Mouse (Mus musculus) C2C12 (cell line): ENCODE data around the gene Pou2f2. TPM values are rescaled to one million over a fixed set of nuclear protein-coding genes. Genes with fewer than 3 reads are reported as not detected.

Source experiments
- H3K27me3 ChIP-seq: one replicate; pipeline ENCODE4 v1.6.1; 2011; ENCODE audit not compliant: control insufficient read depth, insufficient read depth, insufficient read length
- H3K36me3 ChIP-seq: one replicate; pipeline ENCODE4 v1.6.1; 2011; ENCODE audit not compliant: control insufficient read depth, insufficient read depth
- H3K4me3 ChIP-seq: one replicate; pipeline ENCODE4 v1.5.1; 2011; ENCODE audit warnings: mild to moderate bottlenecking, control low read depth; ENCODE audit not compliant: poor library complexity, insufficient read depth, severe bottlenecking
- H3K79me2 ChIP-seq: one replicate; pipeline ENCODE4 v1.6.1; 2011; ENCODE audit not compliant: control insufficient read depth, insufficient read depth
- H3K79me3 ChIP-seq: one replicate; pipeline ENCODE4 v1.6.1; 2011; ENCODE audit warnings: low read depth, control low read depth
- H3ac ChIP-seq: one replicate; pipeline ENCODE3; 2011; ENCODE audit warnings: low read depth; ENCODE audit not compliant: control insufficient read depth, insufficient read length
- CEBPB ChIP-seq: IDR thresholded peaks from one replicate; pipeline ENCODE4 v1.6.1; 2011; ENCODE audit warnings: low read depth, mild to moderate bottlenecking, control low read depth, moderate library complexity
- CTCF ChIP-seq: IDR thresholded peaks from one replicate; pipeline ENCODE4 v1.5.1; 2011; ENCODE audit not compliant: control insufficient read depth, insufficient read depth, insufficient read length
- FOSL1 ChIP-seq: IDR thresholded peaks from one replicate; pipeline ENCODE4 v1.8.0; 2011; ENCODE audit warnings: mild to moderate bottlenecking, low read length; ENCODE audit not compliant: poor library complexity, insufficient read depth, severe bottlenecking
- MAX ChIP-seq: IDR thresholded peaks from one replicate; pipeline ENCODE4 v1.6.1; 2011; ENCODE audit warnings: mild to moderate bottlenecking, control low read depth
- MYOD1 ChIP-seq: IDR thresholded peaks from one replicate; pipeline ENCODE4 v1.6.1; 2011; ENCODE audit warnings: low read depth; ENCODE audit not compliant: control insufficient read depth, insufficient read length
- MYOG ChIP-seq: IDR thresholded peaks from one replicate; pipeline ENCODE4 v1.6.1; 2011; ENCODE audit not compliant: control insufficient read depth, insufficient read length; ENCODE audit errors: extremely low read depth
- USF1 ChIP-seq: IDR thresholded peaks from one replicate; pipeline ENCODE4 v1.6.1; 2011; ENCODE audit warnings: low read depth, mild to moderate bottlenecking, control low read depth, moderate library complexity
- polyA plus RNA-seq: library from polyadenylated mRNA; unstranded; fragments of >200 nt; fragmentation: generic; extraction: Trizol; gene quantifications from one replicate; pipeline ENCODE4 v1.2.1, GENCODE M21; 2012; ENCODE audit warnings: missing spikeins

Gene Pou2f2
- polyA plus RNA-seq, 1 experiment: 0.02 TPM

DNA sequence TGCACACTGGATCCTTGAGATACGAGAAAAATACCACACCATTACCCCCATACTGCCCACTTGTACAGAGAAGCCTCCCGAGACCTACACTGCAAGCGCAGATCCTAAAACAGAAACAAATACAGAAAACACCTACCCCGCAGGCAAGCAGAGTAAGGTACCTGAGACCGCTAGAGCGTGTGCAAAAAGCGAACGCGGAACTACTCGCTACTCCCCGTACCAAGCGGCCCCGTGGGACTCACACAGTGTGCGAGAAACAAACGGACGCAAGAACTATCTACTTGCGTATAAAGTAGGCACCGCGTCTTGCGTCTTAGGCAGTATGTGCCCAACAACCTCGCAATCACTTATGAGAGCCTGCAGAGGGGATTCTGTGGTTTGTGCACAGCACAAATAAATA is 2.3 kb upstream of the Pou2f2 start:
- no peak overlapping the region for H3K4me3 ChIP-seq
- H3K79me2 ChIP-seq: no peaks in the 10 kb centered on the region
- no peaks in the 10 kb centered on the region for H3K36me3 ChIP-seq
- no peak overlapping the region for H3ac ChIP-seq
- H3K27me3 ChIP-seq: peaks cover 43% of the 10 kb centered on the region
- H3K79me3 ChIP-seq: no peaks in the 10 kb centered on the region
- TF ChIP-seq USF1: no peak
- TF ChIP-seq FOSL1: no peak

DNA sequence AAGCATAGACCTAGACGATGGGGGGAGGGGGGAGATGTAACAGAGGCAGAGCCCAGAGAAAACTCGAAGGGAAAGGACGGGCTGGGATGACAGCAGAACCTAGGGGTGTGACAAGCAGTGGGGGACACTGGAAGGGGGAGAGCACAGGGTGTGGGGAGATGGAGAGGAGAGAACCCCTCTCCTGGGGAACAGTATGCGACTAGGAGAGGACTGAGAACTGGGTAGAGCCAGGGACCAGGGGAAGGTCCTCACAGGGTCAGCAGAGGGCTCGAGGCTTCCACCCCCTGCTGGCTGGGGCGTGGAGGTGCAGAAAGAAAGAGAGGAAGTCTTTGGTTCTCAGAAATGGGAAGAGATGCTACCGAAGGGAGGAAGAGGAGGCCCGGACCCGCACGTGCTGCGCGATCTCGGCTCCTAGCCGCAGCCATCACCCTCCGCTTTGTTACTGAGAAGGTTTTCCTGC is 1.8 kb upstream of the Pou2f2 start:
- no peaks in the 10 kb centered on the region for H3K36me3 ChIP-seq
- H3K79me2 ChIP-seq: no peaks in the 10 kb centered on the region
- H3ac ChIP-seq: no peak overlapping the region
- H3K27me3 ChIP-seq: peaks cover 48% of the 10 kb centered on the region
- TF ChIP-seq CTCF: peak; percentile 30
- no peak for TF ChIP-seq MAX
- H3K79me3 ChIP-seq: no peaks in the 10 kb centered on the region
- no peak overlapping the region for H3K4me3 ChIP-seq

DNA sequence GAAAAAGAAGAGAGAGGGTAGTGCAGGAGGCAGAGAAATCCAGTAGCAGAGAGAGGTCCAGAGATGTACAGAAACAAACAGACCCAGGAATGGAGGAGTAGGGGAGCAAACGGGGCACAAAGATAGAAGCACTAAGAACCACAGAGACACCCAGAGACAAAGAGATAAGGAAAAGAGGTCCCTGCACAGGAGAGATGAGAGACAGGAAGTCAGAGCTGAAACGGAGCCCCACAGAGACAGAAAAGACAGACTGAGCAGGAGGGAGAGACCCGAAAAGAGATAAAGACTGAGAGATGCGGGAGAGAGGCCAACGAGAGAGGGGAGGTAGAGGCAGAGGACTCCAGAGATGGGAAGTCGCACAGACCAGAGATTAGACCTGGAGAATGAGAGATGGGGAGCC is 986 bp upstream of the Pou2f2 start:
- H3K4me3 ChIP-seq: no peak overlapping the region
- TF ChIP-seq MYOG (no peak), MYOD1 (no peak), CTCF (no peak), CEBPB (no peak), MAX (no peak), FOSL1 (no peak), USF1 (no peak)
- H3K36me3 ChIP-seq: no peaks in the 10 kb centered on the region
- H3K79me2 ChIP-seq: no peaks in the 10 kb centered on the region
- peaks cover 56% of the 10 kb centered on the region for H3K27me3 ChIP-seq
- H3K79me3 ChIP-seq: no peaks in the 10 kb centered on the region
- H3ac ChIP-seq: no peak overlapping the region

DNA sequence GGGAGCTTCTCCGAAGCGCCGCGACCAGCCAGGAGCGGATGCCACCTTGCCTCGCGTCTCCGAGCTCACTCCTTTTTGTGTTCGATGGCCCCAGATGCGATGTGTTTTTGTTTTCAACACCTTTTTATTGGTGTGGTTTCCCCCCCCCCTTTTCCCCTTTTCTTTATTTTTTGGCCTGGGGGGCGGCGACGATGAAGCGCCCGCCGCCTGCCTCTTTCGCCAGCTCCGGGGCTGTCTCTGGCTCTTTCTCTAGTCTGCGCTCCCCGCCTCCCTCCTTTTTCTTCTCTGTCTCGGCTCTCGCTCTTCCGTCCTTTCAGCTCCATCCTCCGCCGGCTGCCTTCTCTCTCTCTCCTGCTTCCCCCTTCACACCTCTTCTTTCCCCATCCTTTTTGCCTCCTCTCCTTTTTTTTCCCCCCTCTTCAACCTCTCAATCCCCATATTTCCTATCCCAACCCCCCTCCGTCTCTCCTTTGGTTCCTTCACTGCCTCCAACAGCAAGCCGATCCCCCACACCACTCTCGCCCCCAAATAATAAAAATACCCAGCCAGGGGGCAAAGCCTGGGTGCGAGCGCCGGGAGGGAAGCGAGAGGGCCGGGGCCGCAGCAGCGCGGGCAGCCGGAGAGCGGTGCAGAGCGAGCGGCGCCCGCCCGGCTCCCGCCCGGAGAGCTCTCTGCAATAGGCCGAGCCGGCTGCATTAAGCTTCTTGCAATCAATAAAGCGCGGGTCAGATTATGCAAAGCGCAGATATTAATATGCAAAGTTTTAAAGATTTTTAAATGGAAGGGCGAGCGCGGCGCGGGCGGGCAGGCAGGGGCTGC is 530 bp downstream of the Pou2f2 start:
- no peak overlapping the region for H3ac ChIP-seq
- H3K4me3 ChIP-seq: no peak overlapping the region
- no peaks in the 10 kb centered on the region for H3K79me3 ChIP-seq
- TF ChIP-seq MYOG (no peak), USF1 (no peak), MAX (no peak), CTCF (no peak), FOSL1 (no peak), CEBPB (no peak), MYOD1 (no peak)
- no peaks in the 10 kb centered on the region for H3K36me3 ChIP-seq
- H3K27me3 ChIP-seq: peaks cover 71% of the 10 kb centered on the region
- no peaks in the 10 kb centered on the region for H3K79me2 ChIP-seq

DNA sequence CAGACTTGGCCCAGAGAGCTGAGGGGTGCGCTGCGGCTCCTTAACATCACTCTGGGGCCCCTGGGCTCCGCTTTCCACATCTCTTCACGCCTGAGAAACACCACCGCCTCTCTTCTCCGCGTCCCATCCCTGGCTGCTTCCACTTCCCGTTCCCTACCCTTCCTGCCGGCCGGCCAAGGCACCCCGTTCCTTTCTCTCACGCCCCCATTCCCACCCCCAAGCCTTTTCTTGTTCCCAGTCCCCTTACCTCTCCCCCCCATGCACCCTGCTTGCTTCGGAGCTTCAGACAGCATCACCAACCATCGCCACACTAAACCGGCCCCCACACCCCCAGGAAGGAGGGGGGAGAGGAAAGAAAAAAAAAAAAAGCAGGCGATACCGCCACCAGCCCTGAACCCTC is 1.2 kb downstream of the Pou2f2 start:
- Histone ChIP-seq H3ac (no peak overlapping the region), H3K36me3 (no peaks in the 10 kb centered on the region), H3K4me3 (no peak overlapping the region), H3K79me3 (no peaks in the 10 kb centered on the region), H3K27me3 (peaks cover 78% of the 10 kb centered on the region), H3K79me2 (no peaks in the 10 kb centered on the region)
- TF ChIP-seq MYOD1: no peak
- no peak for TF ChIP-seq FOSL1
- TF ChIP-seq MYOG: no peak
- no peak for TF ChIP-seq MAX
- no peak for TF ChIP-seq CTCF

DNA sequence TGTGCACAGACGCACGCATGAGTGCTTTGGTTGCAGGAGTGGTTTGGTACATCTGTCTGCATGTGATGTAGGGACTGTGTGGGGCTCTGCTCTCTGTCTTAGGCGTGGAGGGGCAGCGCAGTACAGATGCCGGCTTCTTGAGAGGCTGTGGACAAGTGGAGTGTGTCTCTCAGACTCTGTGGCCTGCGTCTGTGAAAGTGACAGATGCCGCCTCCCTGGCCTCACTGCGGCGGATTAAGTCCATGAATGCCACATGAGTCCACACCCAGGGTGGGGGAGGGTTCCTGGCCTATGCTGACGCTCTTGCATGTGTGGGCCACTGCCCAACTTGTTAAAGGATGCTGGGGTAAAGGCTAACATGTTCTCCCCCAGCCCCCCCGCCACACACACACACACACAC is 5.2 kb downstream of the Pou2f2 start:
- H3K27me3 ChIP-seq: peaks cover 90% of the 10 kb centered on the region
- no peaks in the 10 kb centered on the region for H3K79me2 ChIP-seq
- H3ac ChIP-seq: no peak overlapping the region
- no peaks in the 10 kb centered on the region for H3K36me3 ChIP-seq
- TF ChIP-seq USF1 (no peak), FOSL1 (no peak), CEBPB (no peak), CTCF (no peak), MYOD1 (no peak), MAX (no peak), MYOG (no peak)
- H3K79me3 ChIP-seq: no peaks in the 10 kb centered on the region
- H3K4me3 ChIP-seq: no peak overlapping the region
